Mouse (Mus musculus) small intestine, adult 2 months (tissue): ENCODE measurements at regions not wholly inside any gene's neighbourhood (a gene's known extent, or its start where the extent isn't known, plus 50 kb on each side); places are given as distances from the start of the nearest gene placed in this dataset.

Source experiments
- CTCF ChIP-seq: fragments of 200-500 bp; IDR thresholded peaks from 2 replicates; pipeline ENCODE4 v1.5.1; 2012; ENCODE audit warnings: low read depth, mild to moderate bottlenecking, control low read depth, inconsistent platforms, low read length, moderate library complexity, mixed read lengths; ENCODE audit not compliant: insufficient replicate concordance, insufficient read length; ENCODE audit errors: extremely low read depth
- POLR2A ChIP-seq: fragments of 200-500 bp; IDR thresholded peaks from 2 replicates; pipeline ENCODE4 v1.6.1; 2012; ENCODE audit warnings: low read depth, mild to moderate bottlenecking, control low read depth, inconsistent platforms, low read length, moderate library complexity

DNA sequence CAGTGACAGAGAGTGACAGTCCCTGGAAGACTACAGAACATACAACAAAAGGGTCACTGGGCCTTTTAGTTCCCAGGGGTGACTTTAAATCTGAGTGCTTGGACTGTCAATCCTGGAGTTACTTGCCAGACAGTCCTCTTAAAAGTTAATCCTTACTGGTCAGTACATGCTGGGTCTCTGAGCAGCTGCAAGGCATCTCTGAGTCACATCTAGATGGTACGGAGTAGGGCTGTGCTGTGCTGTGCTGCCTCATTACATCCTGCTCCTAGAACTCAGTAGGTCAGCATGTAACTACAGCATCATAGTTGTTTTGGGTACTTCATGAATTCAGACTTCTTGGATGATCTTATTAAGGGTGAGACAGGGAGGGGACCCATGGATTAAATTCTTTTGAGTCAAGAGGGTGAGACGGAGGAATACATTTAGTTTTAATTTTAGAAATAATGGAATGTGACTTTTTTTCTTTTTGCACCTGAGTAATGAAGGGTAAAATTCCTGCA lies 220.8 kb downstream of the 1700064H15Rik start:
- TF ChIP-seq CTCF (no peak), POLR2A (no peak)
